Mouse (Mus musculus) liver, embryonic 15.5 days (tissue): ENCODE measurements at regions not wholly inside any gene's neighbourhood (a gene's known extent, or its start where the extent isn't known, plus 50 kb on each side); places are given as distances from the start of the nearest gene placed in this dataset.

Experiments
- ATAC-seq: fragments of 200-750 bp; cut with Nextera tagmentation; 2 replicates; pipeline ENCODE4 v1.8.0; 2017; ENCODE audit warnings: moderate number of reproducible peaks, mild to moderate bottlenecking, moderate library complexity; ENCODE audit not compliant: insufficient read depth
- H3K27ac ChIP-seq: fragments of 300-500 bp; sonication (generic); replicated peaks from 2 replicates; pipeline ENCODE4 v1.5.1; 2015; ENCODE audit warnings: mild to moderate bottlenecking, inconsistent platforms
- H3K27me3 ChIP-seq: fragments of 300-500 bp; sonication (generic); 2 replicates; pipeline ENCODE4 v1.6.1; 2015; ENCODE audit warnings: mild to moderate bottlenecking, inconsistent platforms
- H3K36me3 ChIP-seq: fragments of 300-500 bp; sonication (generic); replicated peaks from 2 replicates; pipeline ENCODE4 v1.6.1; 2015; ENCODE audit warnings: moderate library complexity, mild to moderate bottlenecking, inconsistent platforms
- H3K4me1 ChIP-seq: fragments of 300-500 bp; sonication (generic); replicated peaks from 2 replicates; pipeline ENCODE4 v1.6.1; 2015; ENCODE audit warnings: inconsistent platforms
- H3K4me2 ChIP-seq: fragments of 300-500 bp; sonication (generic); 2 replicates; pipeline ENCODE4 v1.6.1; 2015; ENCODE audit warnings: moderate library complexity, mild to moderate bottlenecking, inconsistent platforms
- H3K4me3 ChIP-seq: fragments of 300-500 bp; sonication (generic); replicated peaks from 2 replicates; pipeline ENCODE4 v1.5.1; 2015; ENCODE audit warnings: mild to moderate bottlenecking, inconsistent platforms
- H3K9ac ChIP-seq: fragments of 300-500 bp; sonication (generic); 2 replicates; pipeline ENCODE4 v1.6.1; 2015; ENCODE audit warnings: moderate library complexity, mild to moderate bottlenecking, inconsistent platforms
- H3K9me3 ChIP-seq: fragments of 300-500 bp; sonication (generic); replicated peaks from 2 replicates; pipeline ENCODE4 v1.6.1; 2016; ENCODE audit warnings: inconsistent platforms
- WGBS: fragments of 180-500 bp; shearing (Covaris S2); methylation state at CpG from one replicate; pipeline ENCODE4 v1.1.7; 2015; ENCODE audit warnings: mixed read lengths; ENCODE audit not compliant: insufficient replicate concordance; 5-methylcytosine and 5-hydroxymethylcytosine counted together

DNA sequence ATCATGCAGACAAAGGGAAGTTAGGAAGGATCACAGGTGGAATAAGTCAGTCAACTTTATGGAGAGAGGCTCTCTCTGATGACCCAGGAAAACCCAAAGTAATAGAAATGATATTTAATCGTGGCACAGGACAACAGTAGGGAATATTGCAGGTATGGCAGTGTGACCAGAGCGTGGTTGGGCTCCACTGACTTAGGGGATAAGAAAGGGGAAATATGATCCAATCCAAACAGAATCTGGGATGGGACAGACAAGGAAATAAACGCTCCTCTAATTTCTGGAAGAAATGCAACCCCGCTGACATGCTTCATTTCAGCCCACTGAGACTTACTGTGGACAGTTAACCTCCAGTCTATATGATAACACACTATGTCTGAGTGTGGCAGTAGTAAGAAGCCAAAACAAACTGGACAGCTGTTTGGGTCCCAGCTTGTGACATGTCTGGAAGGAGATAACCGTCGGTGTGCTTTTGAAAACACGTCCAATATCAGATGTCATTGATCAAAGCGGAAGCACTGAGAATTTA, 400.0 kb downstream of the Rps24 start:
- Histone ChIP-seq H3K4me2 (no peak overlapping the region), H3K27ac (no peak overlapping the region), H3K36me3 (no peaks in the 10 kb centered on the region), H3K9ac (no peak overlapping the region), H3K27me3 (no peaks in the 10 kb centered on the region), H3K9me3 (no peaks in the 10 kb centered on the region), H3K4me3 (no peak overlapping the region), H3K4me1 (no peaks in the 10 kb centered on the region)
- 60% methylated on average over 8 of the region's 8 CpGs for WGBS
- ATAC-seq: no peak

DNA sequence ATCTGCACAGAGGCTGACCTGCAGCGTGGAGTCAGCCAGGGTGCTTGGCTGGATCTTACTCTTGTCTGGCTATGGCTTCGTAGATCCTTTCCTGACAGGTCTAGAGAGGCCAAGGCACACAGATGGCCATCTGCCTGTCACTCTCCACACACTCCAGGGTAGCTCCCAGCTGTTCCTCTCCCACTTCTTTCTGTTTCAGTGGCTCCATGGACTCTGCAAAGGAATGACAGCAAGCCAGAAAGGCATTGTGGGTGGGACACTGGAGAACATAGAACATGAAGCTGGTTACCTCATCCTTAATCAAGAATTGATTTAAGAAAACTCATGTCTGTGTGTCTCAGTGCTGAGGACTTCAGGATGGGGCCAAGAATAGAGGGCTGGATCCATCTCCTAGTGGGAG, 403.9 kb downstream of the Rps24 start:
- no peak overlapping the region for H3K4me3 ChIP-seq
- no peak overlapping the region for H3K27ac ChIP-seq
- ATAC-seq: no peak
- H3K27me3 ChIP-seq: no peaks in the 10 kb centered on the region
- 64% methylated on average over 2 of the region's 2 CpGs for WGBS
- H3K9me3 ChIP-seq: no peaks in the 10 kb centered on the region
- H3K9ac ChIP-seq: no peak overlapping the region
- no peaks in the 10 kb centered on the region for H3K36me3 ChIP-seq
- H3K4me1 ChIP-seq: no peaks in the 10 kb centered on the region
- no peak overlapping the region for H3K4me2 ChIP-seq

DNA sequence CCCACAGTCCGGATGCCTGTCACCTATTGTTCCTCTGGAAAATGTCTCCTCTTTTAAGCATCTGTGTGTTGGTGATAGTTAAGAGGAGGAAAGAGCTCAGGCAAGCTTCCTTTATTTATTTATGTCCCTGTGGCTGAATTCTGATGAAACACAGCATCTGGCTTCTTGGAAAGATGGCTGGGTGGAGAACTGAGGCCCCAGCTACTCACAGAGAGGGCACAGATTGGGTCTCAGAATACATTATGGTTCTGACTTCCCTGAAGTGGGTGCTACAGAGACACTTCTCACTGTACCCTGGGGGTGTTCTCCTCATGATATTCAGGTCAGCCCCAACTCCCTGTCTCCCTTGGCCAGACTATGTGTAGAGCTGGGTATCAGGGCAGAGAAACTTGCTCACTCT, 408.3 kb downstream of the Rps24 start:
- no peak for ATAC-seq
- no peaks in the 10 kb centered on the region for H3K9me3 ChIP-seq

DNA sequence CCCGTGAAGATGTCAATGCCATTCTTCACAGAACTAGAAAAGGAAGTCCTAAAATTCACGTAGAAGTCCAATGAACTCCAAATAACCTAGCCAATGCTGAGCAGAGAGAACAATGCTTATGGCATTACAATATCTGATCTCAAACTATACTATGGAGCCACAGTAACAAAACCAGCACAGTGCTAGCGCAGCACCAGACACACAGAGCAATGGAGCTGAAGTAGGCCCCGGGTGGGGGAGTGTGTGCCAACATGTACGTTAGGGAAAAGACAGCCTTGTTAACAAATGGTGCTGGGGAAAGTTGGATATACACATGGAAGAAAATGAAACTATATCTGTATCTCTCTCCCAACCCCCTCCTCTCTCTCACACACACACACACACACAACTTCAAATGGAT, 409.8 kb downstream of the Rps24 start:
- 63% methylated on average over 5 of the region's 5 CpGs for WGBS
- ATAC-seq: no peak
- no peak overlapping the region for H3K4me3 ChIP-seq
- H3K9me3 ChIP-seq: no peaks in the 10 kb centered on the region
- H3K4me1 ChIP-seq: no peaks in the 10 kb centered on the region
- no peak overlapping the region for H3K4me2 ChIP-seq
- H3K27me3 ChIP-seq: no peaks in the 10 kb centered on the region
- H3K27ac ChIP-seq: no peak overlapping the region
- H3K9ac ChIP-seq: no peak overlapping the region
- no peaks in the 10 kb centered on the region for H3K36me3 ChIP-seq

More for the DNA sequence above, 408.3 kb downstream of the Rps24 start:
- no peaks in the 10 kb centered on the region for H3K27me3 ChIP-seq
- H3K4me2 ChIP-seq: no peak overlapping the region
- H3K4me1 ChIP-seq: no peaks in the 10 kb centered on the region
- no peaks in the 10 kb centered on the region for H3K36me3 ChIP-seq
- H3K4me3 ChIP-seq: no peak overlapping the region
- H3K27ac ChIP-seq: no peak overlapping the region
- no peak overlapping the region for H3K9ac ChIP-seq
- WGBS: 41% methylated on average over 1 of the region's 1 CpGs

DNA sequence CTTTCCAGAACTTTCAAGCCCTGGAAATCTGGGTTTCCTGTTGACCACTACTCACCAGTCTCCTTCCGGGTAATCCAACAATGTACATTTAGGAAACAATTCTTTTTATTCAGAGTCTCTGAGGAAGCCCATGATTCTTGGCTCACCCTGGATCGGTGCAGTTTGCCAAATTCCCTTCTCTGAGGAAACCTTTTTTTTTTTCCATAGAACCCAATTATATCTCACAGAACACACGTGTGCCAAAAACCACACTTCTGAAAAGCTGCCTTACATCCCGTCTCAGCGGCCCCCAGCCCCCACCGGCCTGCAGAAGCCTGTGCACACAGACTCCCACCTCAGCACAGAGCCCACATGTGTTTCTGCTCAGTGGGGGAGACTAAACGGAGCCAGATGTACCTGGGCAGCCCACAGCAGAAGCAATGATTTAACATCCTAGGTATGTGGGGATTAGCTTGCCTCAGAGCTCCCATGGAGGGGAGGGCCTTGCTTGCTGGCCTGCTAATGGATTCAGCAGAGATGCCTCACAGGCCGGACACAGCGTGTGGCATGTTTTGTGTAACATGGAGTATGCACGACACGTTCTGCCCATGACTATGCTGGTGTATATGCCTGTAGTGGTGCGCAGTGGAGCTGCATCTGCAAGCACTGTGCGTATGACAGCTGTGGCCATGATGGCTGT, 413.7 kb downstream of the Rps24 start:
- Histone ChIP-seq H3K4me3 (no peak overlapping the region), H3K36me3 (no peaks in the 10 kb centered on the region), H3K9me3 (no peaks in the 10 kb centered on the region), H3K4me2 (no peak overlapping the region), H3K27ac (no peak overlapping the region), H3K9ac (no peak overlapping the region), H3K4me1 (no peaks in the 10 kb centered on the region), H3K27me3 (no peaks in the 10 kb centered on the region)
- 69% methylated on average over 13 of the region's 13 CpGs for WGBS
- no peak for ATAC-seq

DNA sequence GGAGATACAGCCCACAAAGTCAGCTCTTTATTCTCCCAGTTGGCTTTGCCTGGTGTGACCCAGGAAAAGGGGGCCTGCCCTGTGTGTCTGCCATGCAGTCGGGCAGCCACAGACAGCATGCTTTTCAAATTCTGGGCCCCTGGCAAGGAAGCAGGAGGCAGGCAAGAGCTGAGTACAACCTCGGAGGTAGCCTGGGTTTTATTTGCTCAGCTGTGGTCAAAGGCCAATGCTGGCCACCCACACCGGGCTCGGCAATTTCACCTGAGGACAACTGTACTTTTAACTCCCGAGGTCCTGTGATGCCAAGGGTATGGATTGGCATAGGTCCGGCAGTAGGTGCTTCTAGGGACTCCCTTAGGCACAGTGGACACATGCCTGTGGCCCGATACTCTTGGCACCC, 414.8 kb downstream of the Rps24 start:
- Histone ChIP-seq H3K9me3 (no peaks in the 10 kb centered on the region), H3K9ac (no peak overlapping the region), H3K36me3 (no peaks in the 10 kb centered on the region), H3K4me2 (no peak overlapping the region), H3K4me3 (no peak overlapping the region), H3K27ac (no peak overlapping the region), H3K27me3 (no peaks in the 10 kb centered on the region), H3K4me1 (no peaks in the 10 kb centered on the region)
- 51% methylated on average over 7 of the region's 7 CpGs for WGBS
- ATAC-seq: no peak

DNA sequence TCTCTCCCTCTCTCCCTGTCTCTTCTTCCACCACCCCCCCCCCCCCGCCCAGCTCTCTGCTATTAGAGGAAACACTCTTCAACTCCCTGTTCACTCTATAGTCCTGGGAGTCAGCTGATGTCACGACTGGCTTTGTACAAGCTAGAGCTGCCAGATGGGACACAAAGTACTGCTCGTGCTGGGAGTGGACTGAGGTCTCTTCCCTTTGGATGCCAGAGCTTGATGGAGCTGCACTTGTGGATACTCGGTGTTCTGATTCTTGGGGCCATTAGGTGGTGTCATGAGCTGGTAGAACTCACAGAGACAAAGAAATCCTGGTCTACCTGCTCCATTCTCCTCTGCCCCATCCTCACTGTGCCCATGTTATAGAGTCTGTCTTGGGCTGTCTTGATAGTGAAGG, 415.9 kb downstream of the Rps24 start:
- Histone ChIP-seq H3K4me3 (no peak overlapping the region), H3K27me3 (no peaks in the 10 kb centered on the region), H3K4me1 (no peaks in the 10 kb centered on the region), H3K9ac (no peak overlapping the region), H3K4me2 (no peak overlapping the region), H3K36me3 (no peaks in the 10 kb centered on the region), H3K9me3 (no peaks in the 10 kb centered on the region), H3K27ac (no peak overlapping the region)
- WGBS: 11% methylated on average over 3 of the region's 4 CpGs
- ATAC-seq: no peak

DNA sequence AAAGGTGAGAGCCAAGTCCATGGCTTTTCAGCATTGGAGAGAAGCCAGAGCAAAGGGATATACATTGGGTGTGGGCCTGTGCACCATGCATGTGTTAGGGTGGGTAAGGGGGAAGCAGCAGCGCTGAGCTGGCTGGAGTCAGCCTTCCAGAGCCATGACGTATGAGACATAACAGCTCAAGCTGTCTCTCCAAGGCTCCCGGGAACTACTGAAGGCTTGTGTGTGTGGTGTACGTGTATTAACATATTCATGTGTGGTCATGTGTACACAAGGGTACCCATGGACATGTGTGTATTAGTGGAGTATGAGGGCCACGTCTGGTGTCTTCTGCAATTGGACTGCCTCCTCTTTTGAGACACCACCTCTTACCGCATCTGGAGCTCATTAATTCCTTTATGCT, 417.8 kb downstream of the Rps24 start:
- no peaks in the 10 kb centered on the region for H3K9me3 ChIP-seq
- H3K9ac ChIP-seq: no peak overlapping the region
- no peaks in the 10 kb centered on the region for H3K4me1 ChIP-seq
- H3K27ac ChIP-seq: no peak overlapping the region
- no peak overlapping the region for H3K4me3 ChIP-seq
- no peak overlapping the region for H3K4me2 ChIP-seq
- no peak for ATAC-seq
- H3K27me3 ChIP-seq: no peaks in the 10 kb centered on the region
- H3K36me3 ChIP-seq: no peaks in the 10 kb centered on the region
- 68% methylated on average over 6 of the region's 6 CpGs for WGBS

DNA sequence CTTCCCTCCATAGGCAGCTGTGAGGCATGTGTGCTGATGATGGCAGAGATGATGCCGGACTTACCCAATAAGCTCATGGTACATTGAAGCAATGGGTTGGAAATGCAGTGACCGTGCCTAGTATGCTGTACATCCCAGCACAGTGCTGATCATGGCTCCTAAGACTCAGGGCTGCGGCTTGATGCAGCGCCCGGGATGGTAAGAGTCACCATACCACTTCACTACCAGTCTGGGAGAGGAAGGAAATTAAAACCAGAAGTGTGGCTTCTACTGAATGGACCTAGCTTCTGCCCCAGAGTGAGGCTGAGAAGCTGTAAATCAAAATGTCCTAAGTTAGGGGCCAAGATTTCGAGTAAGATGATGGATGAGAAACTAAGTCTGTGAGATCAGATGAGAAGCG, 420.0 kb downstream of the Rps24 start:
- WGBS: 34% methylated on average over 7 of the region's 7 CpGs
- Histone ChIP-seq H3K27me3 (no peaks in the 10 kb centered on the region), H3K4me2 (no peak overlapping the region), H3K4me3 (no peak overlapping the region), H3K36me3 (no peaks in the 10 kb centered on the region), H3K27ac (no peak overlapping the region), H3K9me3 (no peaks in the 10 kb centered on the region), H3K9ac (no peak overlapping the region), H3K4me1 (no peaks in the 10 kb centered on the region)
- no peak for ATAC-seq

DNA sequence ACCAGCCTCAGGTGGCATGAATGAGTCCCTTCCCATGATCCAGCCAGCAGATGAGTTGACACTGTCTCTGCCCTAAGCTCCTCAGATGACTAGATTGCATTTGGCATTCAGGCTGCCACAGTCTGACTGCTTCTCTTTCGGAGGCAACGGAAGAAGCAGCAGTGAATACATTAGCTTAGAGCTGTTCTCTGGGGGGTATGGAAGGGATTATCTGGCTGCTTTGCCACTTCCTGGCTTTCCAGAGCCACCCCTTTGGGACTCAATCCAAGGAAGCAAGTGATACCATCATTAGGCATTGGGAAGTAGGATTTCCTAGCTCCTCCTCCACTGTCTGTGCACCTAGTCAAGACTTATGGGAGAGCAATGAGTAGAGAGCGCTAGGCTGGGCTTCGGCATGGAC, 421.5 kb downstream of the Rps24 start:
- H3K36me3 ChIP-seq: no peaks in the 10 kb centered on the region
- WGBS: 73% methylated on average over 4 of the region's 4 CpGs
- H3K4me2 ChIP-seq: no peak overlapping the region
- no peak overlapping the region for H3K4me3 ChIP-seq
- H3K27me3 ChIP-seq: no peaks in the 10 kb centered on the region
- H3K4me1 ChIP-seq: no peaks in the 10 kb centered on the region
- H3K9ac ChIP-seq: no peak overlapping the region
- no peak for ATAC-seq
- no peaks in the 10 kb centered on the region for H3K9me3 ChIP-seq
- H3K27ac ChIP-seq: no peak overlapping the region

DNA sequence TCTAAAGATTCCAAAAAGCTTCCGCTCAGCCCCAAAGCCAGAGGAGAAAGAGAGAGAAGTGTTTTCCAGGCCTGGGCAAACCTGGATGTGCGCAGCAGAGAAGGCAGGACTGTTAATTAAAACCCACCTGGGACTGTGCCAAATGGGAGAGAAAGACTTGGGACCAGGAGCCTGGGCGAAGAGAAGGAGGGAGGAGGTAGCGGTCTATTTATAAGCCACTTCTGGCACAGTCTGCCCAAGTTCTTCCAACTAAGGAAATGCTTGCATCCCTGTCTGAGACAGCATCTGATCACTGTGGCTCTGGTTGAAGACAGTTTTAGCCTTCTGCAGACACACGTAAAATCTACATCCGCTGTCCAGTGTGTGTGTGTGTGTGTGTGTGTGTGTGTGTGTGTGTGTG, 424.7 kb downstream of the Rps24 start:
- Histone ChIP-seq H3K9ac (no peak overlapping the region), H3K36me3 (no peaks in the 10 kb centered on the region), H3K4me3 (no peak overlapping the region), H3K4me2 (no peak overlapping the region), H3K27me3 (no peaks in the 10 kb centered on the region), H3K9me3 (no peaks in the 10 kb centered on the region), H3K4me1 (no peaks in the 10 kb centered on the region), H3K27ac (no peak overlapping the region)
- 59% methylated on average over 6 of the region's 6 CpGs for WGBS
- ATAC-seq: no peak

DNA sequence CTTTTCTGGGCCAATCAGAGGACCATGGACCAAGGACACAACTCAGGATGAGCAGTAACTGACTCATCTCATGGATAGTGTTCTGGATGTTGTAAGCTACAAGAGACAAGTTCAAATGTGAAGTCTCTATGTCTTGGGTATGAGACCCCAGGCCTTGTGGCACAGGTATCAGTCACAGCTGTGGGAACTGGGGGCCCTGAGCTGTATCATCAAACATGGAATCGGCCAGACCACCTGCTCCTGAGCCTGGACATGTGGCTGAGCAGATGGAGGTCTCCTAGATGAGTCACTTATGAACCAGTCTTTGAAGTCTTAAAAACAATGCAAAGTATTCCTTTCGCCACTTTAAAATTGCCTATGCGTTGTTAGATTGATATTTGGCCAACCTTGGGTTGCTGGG, 432.1 kb downstream of the Rps24 start:
- H3K36me3 ChIP-seq: no peaks in the 10 kb centered on the region
- H3K27ac ChIP-seq: no peak overlapping the region
- no peaks in the 10 kb centered on the region for H3K9me3 ChIP-seq
- H3K4me2 ChIP-seq: no peak overlapping the region
- WGBS: 60% methylated on average over 3 of the region's 3 CpGs
- no peak overlapping the region for H3K9ac ChIP-seq
- H3K4me3 ChIP-seq: no peak overlapping the region
- no peak for ATAC-seq
- no peaks in the 10 kb centered on the region for H3K4me1 ChIP-seq
- no peaks in the 10 kb centered on the region for H3K27me3 ChIP-seq
